ENCODE assay signal across 2 mouse cellular contexts in the genomic region with DNA sequence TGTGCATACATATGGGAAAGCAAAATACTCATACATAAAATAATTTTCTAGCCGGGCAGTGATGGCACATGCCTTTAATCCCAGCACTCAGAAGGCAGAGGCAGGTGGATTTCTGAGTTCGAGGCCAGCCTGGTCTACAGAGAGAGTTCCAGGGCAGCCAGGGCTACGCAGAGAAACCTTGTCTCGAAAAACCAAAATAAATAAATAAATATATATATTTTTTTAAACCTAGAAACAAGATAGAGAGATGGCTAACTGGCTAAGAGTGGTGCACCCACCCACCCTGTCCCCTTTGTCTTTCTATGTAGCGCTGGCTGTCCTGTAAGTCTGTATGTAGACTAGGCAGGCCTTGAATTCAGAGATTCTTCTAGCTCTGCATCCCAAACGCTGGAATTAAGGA.
DNase-seq lines count a peak whose midpoint lies in the region.

No protein-coding gene starts in this region.

- peak; percentile 92 for DNase-seq in heart, adult 11 months
- DNase-seq in kidney, adult 11 months, result peak; percentile 19
